Mouse (Mus musculus): Measurements from ENCODE around the gene Ubqln4.

- no peak for TF ChIP-seq CTCF (IDR thresholded peaks at IDR 0.05; ENCODE audit: borderline replicate concordance, extremely low read depth, insufficient read depth, insufficient read length)
- no peak for TF ChIP-seq POLR2A (IDR thresholded peaks at IDR 0.05; ENCODE audit: borderline replicate concordance, extremely low read depth, insufficient read depth, insufficient read length, poor library complexity, severe bottlenecking)
Observed at GRCm38 (mm10) chr3:88566536-88567061, 13.0 kb downstream of the Ubqln4 start.

Measured in brain, embryonic 14.5 days (tissue).